Mouse (Mus musculus): ENCODE results near the gene Slc30a7.

DNA sequence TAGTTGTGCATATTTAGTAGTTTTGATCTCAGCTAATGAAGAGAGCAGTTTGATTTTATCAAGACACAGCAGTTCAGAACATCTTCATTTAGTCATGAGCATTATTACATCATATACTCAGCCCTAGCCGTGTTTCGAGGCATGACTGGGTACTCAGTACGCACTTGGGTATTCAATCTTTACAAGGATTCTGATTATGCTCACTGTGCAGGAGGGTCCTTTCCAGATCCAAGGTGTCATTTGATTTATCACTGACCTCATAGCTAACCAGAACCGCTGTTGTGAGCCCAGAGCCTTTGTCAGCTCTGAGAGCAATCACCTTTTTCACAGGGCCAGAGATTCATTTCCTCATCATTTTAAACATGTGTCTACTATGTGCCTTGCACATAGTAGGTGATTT lies 101.6 kb downstream of the Slc30a7 start:
- no peak for TF ChIP-seq GATA1 (IDR thresholded peaks at IDR 0.05; ENCODE audit: borderline replicate concordance, low read length)
- no peak for TF ChIP-seq FLI1 (IDR thresholded peaks at IDR 0.05; ENCODE audit: low read length)

Data from megakaryocyte, embryonic 14.5 days (primary cell).